In the genomic region with DNA sequence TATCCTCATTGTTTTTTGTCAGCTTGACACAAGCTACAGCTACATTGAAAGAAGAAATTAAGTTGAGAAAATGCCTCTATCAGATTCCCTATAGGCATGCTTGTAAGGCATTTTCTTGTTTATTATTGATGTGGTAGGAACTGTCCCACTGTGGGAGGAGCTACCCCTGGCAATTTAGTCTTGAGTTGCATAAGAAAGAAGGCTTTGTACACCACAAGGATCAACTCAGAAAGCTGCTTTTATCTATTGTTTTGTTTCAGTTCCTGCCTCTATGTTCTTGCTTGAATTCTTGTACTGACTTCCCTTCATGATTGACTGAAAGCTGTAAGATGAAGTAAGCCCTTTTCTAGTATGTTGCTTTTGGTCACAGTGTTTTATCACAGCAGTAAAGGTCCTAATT, we compare ENCODE assay signal across 22 mouse cellular contexts.
DNase-seq lines count a peak whose midpoint lies in the region.
"Had no signal": no experiment of that assay in that cellular context is flagged by ENCODE, and none has a peak within 500 bp of the region (broad histone marks: within the 10 kb centered on the region; RNA-seq: fewer than 3 reads in every experiment).

No protein-coding gene starts in this region.

- no peaks in the 10 kb centered on the region for H3K4me1 ChIP-seq in limb, embryonic 10.5 days
- H3K4me1 ChIP-seq: embryonic facial prominence, embryonic 10.5 days; embryonic facial prominence, embryonic 12.5 days; forebrain, embryonic 13.5 days; forebrain, embryonic 15.5 days had no signal

- intact Hi-C loops in heart, postnatal 25 days (cut with DNase I), result no loop called here

- no peaks in the 10 kb centered on the region for H3K27me3 ChIP-seq in limb, embryonic 10.5 days (ENCODE audit: low read depth, poor library complexity, severe bottlenecking)
- H3K27me3 ChIP-seq: CH12.LX; embryonic facial prominence, embryonic 12.5 days; forebrain, embryonic 13.5 days; forebrain, embryonic 15.5 days; Patski had no signal

- H3K27ac ChIP-seq in limb, embryonic 10.5 days, result no peak overlapping the region
- H3K27ac ChIP-seq: embryonic facial prominence, embryonic 10.5 days; embryonic facial prominence, embryonic 12.5 days; forebrain, embryonic 13.5 days; forebrain, embryonic 15.5 days had no signal

- H3K9me3 ChIP-seq in limb, embryonic 10.5 days (replicated peaks), result no peaks in the 10 kb centered on the region
- H3K9me3 ChIP-seq: embryonic facial prominence, embryonic 10.5 days; embryonic facial prominence, embryonic 12.5 days; forebrain, embryonic 13.5 days; forebrain, embryonic 15.5 days; G1E had no signal

- H3K4me3 ChIP-seq in limb, embryonic 10.5 days, result no peak overlapping the region
- H3K4me3 ChIP-seq: embryonic facial prominence, embryonic 10.5 days; embryonic facial prominence, embryonic 12.5 days; forebrain, embryonic 13.5 days; forebrain, embryonic 15.5 days had no signal

- H3K36me3 ChIP-seq in limb, embryonic 10.5 days, result no peaks in the 10 kb centered on the region
- H3K36me3 ChIP-seq: embryonic facial prominence, embryonic 10.5 days; embryonic facial prominence, embryonic 12.5 days; forebrain, embryonic 15.5 days; G1E had no signal

- peak; percentile 36 for DNase-seq in ES-CJ7 (ENCODE audit: low read depth, low spot score)
- peak; percentile 56 for DNase-seq in R1 (ENCODE audit: low read depth, low spot score)
- no peak for DNase-seq in spleen, adult 18-20 months
- DNase-seq in heart, postnatal 25 days (ENCODE audit: low spot score), result no peak
- no peak for DNase-seq in limb, embryonic 10.5 days (ENCODE audit: low spot score)
- DNase-seq: adrenal gland, adult 8-10 months; adrenal gland, postnatal 14 days; adrenal gland, postnatal 36 days; B cell, adult 2 months; cerebellum, adult 11-12 months; cerebellum, adult 2 months; cerebellum, adult 9-10 months; cerebellum, postnatal 10 days; cerebellum, postnatal 25 days; forebrain, postnatal 0 days had no signal

Comparison
In these comparisons a context has a peak if more than half of its experiments do, and no peak if none do; other contexts are left out.
1. DNase-seq: peak in ES-CJ7 (single experiment) and R1 (single experiment); none in spleen, adult 18-20 months (0 of 2), heart, postnatal 25 days (single experiment) and limb, embryonic 10.5 days (single experiment).